Mouse (Mus musculus): ENCODE data around the gene Cdkn1c. TPM values are rescaled to one million over a fixed set of nuclear protein-coding genes. Genes with fewer than 3 reads are reported as not detected.
A peak's percentile ranks its signal among the peaks of the same experiment; 100 is the strongest.

Cdkn1c gene
- polyA plus RNA-seq (2016; fragmentation: Nextera tagmentation; extraction: Ambion mirVana): 434 and 450 TPM in 2 replicates

GRCm38 (mm10) chr7:143460874-143461273 lies at the start of gene Cdkn1c:
Gene Cdkn1c (minus strand): TSS chr7:143461050.
- Histone ChIP-seq H3K4me1 (peaks cover 24% of the 10 kb centered on the region), H3K27me3 (replicated peaks) (peaks cover 100% of the 10 kb centered on the region), H3K36me3 (peaks cover 6% of the 10 kb centered on the region; the same call in 1 of the 2 replicates), H3K9ac (peak within 1 kb of the TSS; percentile 19), H3K9me3 (replicated peaks) (peaks cover 34% of the 10 kb centered on the region), H3K4me2 (peak within 1 kb of the TSS; percentile 68), H3K27ac (peak within 1 kb of the TSS; percentile 50; the same call in 1 of the 2 replicates), H3K4me3 (peak within 1 kb of the TSS; percentile 51)
- 13% methylated on average over 43 of the region's 48 CpGs for WGBS (ENCODE audit: insufficient replicate concordance)
- peak; percentile 89 for ATAC-seq

- WGBS (ENCODE audit: insufficient replicate concordance): 59% methylated on average over 1 of the region's 1 CpGs
- no peak overlapping the region for H3K4me3 ChIP-seq
- no peak overlapping the region for H3K27ac ChIP-seq
- no peak for ATAC-seq
- peaks cover 22% of the 10 kb centered on the region for H3K27me3 ChIP-seq (replicated peaks)
- no peaks in the 10 kb centered on the region for H3K9me3 ChIP-seq (replicated peaks)
- 0 out of 2 replicates have a peak, but pooled peaks cover 2% of the 10 kb centered on the region for H3K4me1 ChIP-seq
- peaks cover 25% of the 10 kb centered on the region for H3K36me3 ChIP-seq
- H3K9ac ChIP-seq: no peak overlapping the region
- no peak overlapping the region for H3K4me2 ChIP-seq
Observed at GRCm38 (mm10) chr7:143509566-143509965, 48.7 kb upstream of the Cdkn1c start.

GRCm38 (mm10) chr7:143506675-143507074 lies 45.8 kb upstream of the Cdkn1c start:
- Histone ChIP-seq H3K36me3 (no peaks in the 10 kb centered on the region), H3K4me1 (peaks cover 14% of the 10 kb centered on the region; the same call in 1 of the 2 replicates), H3K9ac (no peak overlapping the region), H3K27ac (no peak overlapping the region), H3K4me3 (no peak overlapping the region), H3K4me2 (no peak overlapping the region), H3K27me3 (replicated peaks) (peaks cover 50% of the 10 kb centered on the region), H3K9me3 (replicated peaks) (no peaks in the 10 kb centered on the region)
- 17% methylated on average over 7 of the region's 7 CpGs for WGBS (ENCODE audit: insufficient replicate concordance)
- no peak for ATAC-seq

GRCm38 (mm10) chr7:143506271-143506670 lies 45.4 kb upstream of the Cdkn1c start:
- Histone ChIP-seq H3K27ac (no peak overlapping the region), H3K9me3 (replicated peaks) (no peaks in the 10 kb centered on the region), H3K9ac (no peak overlapping the region), H3K4me1 (peaks cover 17% of the 10 kb centered on the region; the same call in 1 of the 2 replicates), H3K4me3 (no peak overlapping the region), H3K36me3 (no peaks in the 10 kb centered on the region), H3K4me2 (no peak overlapping the region), H3K27me3 (replicated peaks) (peaks cover 54% of the 10 kb centered on the region)
- WGBS (ENCODE audit: insufficient replicate concordance): 53% methylated on average over 7 of the region's 7 CpGs
- ATAC-seq: no peak

- ATAC-seq: no peak
- H3K4me3 ChIP-seq: no peak overlapping the region
- 21% methylated on average over 11 of the region's 11 CpGs for WGBS (ENCODE audit: insufficient replicate concordance)
- no peaks in the 10 kb centered on the region for H3K36me3 ChIP-seq
- H3K4me1 ChIP-seq: peaks cover 17% of the 10 kb centered on the region; the same call in 1 of the 2 replicates
- no peak overlapping the region for H3K9ac ChIP-seq
- H3K27ac ChIP-seq: no peak overlapping the region
- peaks cover 59% of the 10 kb centered on the region for H3K27me3 ChIP-seq (replicated peaks)
- no peak overlapping the region for H3K4me2 ChIP-seq
- no peaks in the 10 kb centered on the region for H3K9me3 ChIP-seq (replicated peaks)
Observed at GRCm38 (mm10) chr7:143505823-143506222, 45.0 kb upstream of the Cdkn1c start.

GRCm38 (mm10) chr7:143505411-143505810 lies 44.6 kb upstream of the Cdkn1c start:
- no peak overlapping the region for H3K4me3 ChIP-seq
- peaks cover 17% of the 10 kb centered on the region; the same call in 1 of the 2 replicates for H3K4me1 ChIP-seq
- ATAC-seq: no peak
- peaks cover 63% of the 10 kb centered on the region for H3K27me3 ChIP-seq (replicated peaks)
- no peak overlapping the region for H3K27ac ChIP-seq
- WGBS (ENCODE audit: insufficient replicate concordance): 59% methylated on average over 2 of the region's 2 CpGs
- no peaks in the 10 kb centered on the region for H3K36me3 ChIP-seq
- no peaks in the 10 kb centered on the region for H3K9me3 ChIP-seq (replicated peaks)
- no peak overlapping the region for H3K9ac ChIP-seq
- no peak overlapping the region for H3K4me2 ChIP-seq

GRCm38 (mm10) chr7:143503926-143504325 lies 43.1 kb upstream of the Cdkn1c start:
- Histone ChIP-seq H3K27ac (no peak overlapping the region), H3K4me3 (no peak overlapping the region), H3K9me3 (replicated peaks) (no peaks in the 10 kb centered on the region), H3K27me3 (replicated peaks) (peaks cover 78% of the 10 kb centered on the region), H3K36me3 (no peaks in the 10 kb centered on the region), H3K4me2 (no peak overlapping the region), H3K9ac (no peak overlapping the region), H3K4me1 (peaks cover 17% of the 10 kb centered on the region; the same call in 1 of the 2 replicates)
- ATAC-seq: no peak
- 67% methylated on average over 6 of the region's 6 CpGs for WGBS (ENCODE audit: insufficient replicate concordance)

- Histone ChIP-seq H3K36me3 (no peaks in the 10 kb centered on the region), H3K4me1 (peaks cover 17% of the 10 kb centered on the region; the same call in 1 of the 2 replicates), H3K27me3 (replicated peaks) (peaks cover 88% of the 10 kb centered on the region), H3K27ac (no peak within 1 kb of the TSS), H3K9me3 (replicated peaks) (no peaks in the 10 kb centered on the region), H3K9ac (no peak within 1 kb of the TSS), H3K4me3 (peak within 1 kb of the TSS; percentile 44), H3K4me2 (peak within 1 kb of the TSS; percentile 62)
- WGBS (ENCODE audit: insufficient replicate concordance): 3% methylated on average over 51 of the region's 51 CpGs
- no peak for ATAC-seq
Observed at GRCm38 (mm10) chr7:143502418-143503200, 41.8 kb upstream of the Cdkn1c start, which contains the start of gene Phlda2. Gene Phlda2 (minus strand): TSS chr7:143503150.

GRCm38 (mm10) chr7:143501643-143502417 lies 41.0 kb upstream of the Cdkn1c start:
- Histone ChIP-seq H3K4me1 (peaks cover 17% of the 10 kb centered on the region; the same call in 1 of the 2 replicates), H3K27ac (no peak overlapping the region), H3K36me3 (no peaks in the 10 kb centered on the region), H3K27me3 (replicated peaks) (peaks cover 90% of the 10 kb centered on the region), H3K4me3 (peak overlapping the region; percentile 44), H3K4me2 (peak overlapping the region; percentile 62), H3K9me3 (replicated peaks) (no peaks in the 10 kb centered on the region), H3K9ac (no peak overlapping the region)
- 4% methylated on average over 55 of the region's 55 CpGs for WGBS (ENCODE audit: insufficient replicate concordance)
- no peak for ATAC-seq

GRCm38 (mm10) chr7:143500912-143501311 lies 40.1 kb upstream of the Cdkn1c start:
- H3K36me3 ChIP-seq: no peaks in the 10 kb centered on the region
- ATAC-seq: no peak
- WGBS (ENCODE audit: insufficient replicate concordance): 44% methylated on average over 2 of the region's 2 CpGs

GRCm38 (mm10) chr7:143498584-143498983 lies 37.7 kb upstream of the Cdkn1c start:
- H3K9ac ChIP-seq: no peak overlapping the region
- H3K36me3 ChIP-seq: no peaks in the 10 kb centered on the region
- H3K4me2 ChIP-seq: no peak overlapping the region
- no peak overlapping the region for H3K27ac ChIP-seq
- H3K27me3 ChIP-seq (replicated peaks): peaks cover 67% of the 10 kb centered on the region
- peaks cover 30% of the 10 kb centered on the region for H3K4me1 ChIP-seq
- no peak overlapping the region for H3K4me3 ChIP-seq
- ATAC-seq: no peak
- H3K9me3 ChIP-seq (replicated peaks): no peaks in the 10 kb centered on the region
- 80% methylated on average over 4 of the region's 4 CpGs for WGBS (ENCODE audit: insufficient replicate concordance)

More at GRCm38 (mm10) chr7:143500912-143501311, 40.1 kb upstream of the Cdkn1c start:
- Histone ChIP-seq H3K4me3 (no peak overlapping the region), H3K9me3 (replicated peaks) (no peaks in the 10 kb centered on the region), H3K4me1 (peaks cover 19% of the 10 kb centered on the region), H3K9ac (no peak overlapping the region), H3K4me2 (no peak overlapping the region), H3K27ac (no peak overlapping the region), H3K27me3 (replicated peaks) (peaks cover 85% of the 10 kb centered on the region)
